Mouse (Mus musculus) frontal cortex, postnatal 25 days (tissue): ENCODE results near the gene 1600015I10Rik.
A peak's percentile ranks its signal among the peaks of the same experiment; 100 is the strongest.
"Not testable (repeated sequence)": the region's sequence is repeated elsewhere in the genome, so short reads cannot be mapped to it uniquely, and the experiment has no call there.

Source experiments
- DNase-seq, 2 experiments: peaks; one replicate each; pipeline ENCODE4 v3.0.0; 2022; ENCODE audit warnings: low spot score in 2 of 2

Gene 1600015I10Rik

DNA sequence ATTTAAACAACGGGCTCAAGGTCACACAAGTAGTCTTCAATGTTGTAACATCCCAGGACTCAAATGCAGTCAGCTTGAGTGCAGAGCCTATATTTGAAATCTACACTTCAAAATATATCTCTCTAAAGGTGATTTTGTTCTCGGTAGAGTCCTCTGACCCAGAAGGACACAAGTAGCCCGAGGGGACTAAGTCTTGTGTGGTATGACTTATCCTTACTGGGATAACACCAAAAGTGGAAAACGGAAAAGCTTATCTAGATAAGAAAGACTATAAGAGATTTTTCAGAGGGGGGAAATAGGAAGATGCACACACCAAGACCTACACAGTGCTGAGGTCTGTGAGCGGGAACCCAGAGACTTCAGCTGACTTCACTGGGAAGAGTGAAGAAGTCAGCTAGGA is at the start of gene 1600015I10Rik:
1600015I10Rik (plus strand) TSS at position 301 of the 400 bp plus-strand sequence.
- no peak for DNase-seq

DNA sequence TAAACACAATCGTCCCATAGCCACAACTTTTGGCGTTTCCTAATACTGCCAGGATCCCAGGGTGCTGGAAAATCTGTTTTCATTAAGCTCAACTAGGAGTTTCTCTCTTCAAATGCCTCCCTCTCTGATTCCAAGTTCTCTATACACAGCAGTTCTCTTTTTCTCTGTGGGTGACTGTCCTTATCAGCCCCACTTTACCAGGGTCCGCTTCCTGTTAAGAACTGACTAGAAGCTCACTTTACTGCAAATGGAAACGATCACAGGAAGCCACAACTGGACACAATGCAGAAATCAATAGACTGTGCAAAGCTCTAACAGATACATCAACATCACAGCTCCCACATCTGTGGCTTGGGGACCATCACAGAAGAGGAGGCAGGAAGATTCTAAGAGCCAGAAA is 35.5 kb upstream of the 1600015I10Rik start:
- no peak for DNase-seq

DNA sequence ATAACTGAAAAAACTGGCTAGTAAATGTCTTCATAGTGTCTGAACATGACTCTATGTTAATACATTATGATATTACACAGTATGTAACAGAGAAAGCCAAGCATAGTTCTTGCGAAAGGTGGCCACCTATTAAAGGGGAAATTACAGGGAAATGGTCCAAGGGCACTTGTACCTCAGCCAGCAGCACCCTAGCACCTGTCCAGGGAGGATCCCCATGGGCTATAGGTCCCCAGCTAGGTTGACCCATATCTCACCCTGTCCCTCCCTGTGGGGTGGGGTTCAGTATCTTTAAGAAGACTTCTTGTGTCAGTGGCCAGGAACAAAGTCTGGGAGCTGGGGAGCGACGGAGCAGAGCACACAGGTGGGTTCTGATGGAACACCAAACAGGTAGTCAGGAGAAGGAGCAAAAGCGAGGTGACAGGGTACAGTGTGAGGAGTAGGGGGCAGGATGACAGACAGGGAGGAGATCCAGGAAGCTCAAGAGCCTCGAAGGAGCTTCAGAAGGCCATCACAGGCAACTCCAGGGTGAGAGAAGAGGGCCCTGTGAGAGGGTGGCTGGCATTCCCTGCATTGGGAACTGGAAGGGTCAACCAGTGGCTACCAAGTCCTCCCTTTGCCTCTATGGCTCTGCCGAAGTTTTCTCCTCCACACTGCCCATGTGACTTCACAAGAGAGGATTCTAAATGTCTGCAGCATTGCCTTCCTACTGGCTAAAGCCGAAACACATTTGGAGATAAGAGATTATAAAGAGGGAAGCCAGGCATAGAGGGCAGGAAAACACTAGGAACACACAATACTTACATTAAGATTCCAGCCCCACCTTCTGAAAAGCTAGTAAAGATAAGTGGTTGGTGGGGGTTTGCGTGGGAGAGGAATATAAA is 34.5 kb upstream of the 1600015I10Rik start:
- DNase-seq: no peak

DNA sequence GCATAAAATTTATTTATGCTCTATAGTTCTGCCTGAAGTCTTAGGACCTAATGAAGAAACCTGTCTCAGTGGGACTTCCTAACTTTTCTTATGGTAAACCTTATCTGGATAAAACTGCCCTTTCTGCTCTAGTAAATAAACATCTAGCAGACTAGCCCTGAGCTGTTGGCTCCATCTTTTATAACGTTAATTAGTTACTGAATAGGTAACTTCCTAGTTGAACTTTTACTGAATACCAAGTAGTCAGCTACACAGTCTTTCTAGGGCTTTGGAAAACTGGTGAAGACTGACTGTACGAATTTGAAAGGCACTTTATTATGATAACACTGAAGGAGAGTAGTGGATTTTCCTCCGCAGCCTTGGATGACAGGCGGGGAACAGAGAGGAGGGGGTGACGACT is 33.8 kb upstream of the 1600015I10Rik start:
- no peak for DNase-seq

DNA sequence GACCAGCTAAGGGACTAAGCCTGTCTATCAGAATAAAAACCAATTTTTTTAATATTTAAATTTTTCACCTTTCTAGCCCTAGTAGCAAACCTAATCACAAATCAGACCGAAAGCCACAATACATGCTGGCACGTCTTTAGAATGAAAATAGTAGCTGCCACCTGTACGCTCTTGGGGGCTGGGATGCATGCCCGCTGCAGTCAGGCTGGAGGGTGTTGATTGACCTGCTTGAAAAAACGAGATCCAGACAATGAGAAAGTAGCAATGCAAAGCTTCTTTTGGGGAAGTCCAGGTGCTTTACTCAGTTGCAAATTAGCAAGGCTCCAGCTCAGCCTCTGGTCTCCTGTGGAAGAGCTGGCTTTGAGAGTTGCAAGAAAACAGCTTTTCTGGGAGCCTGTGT is 32.7 kb upstream of the 1600015I10Rik start:
- no peak for DNase-seq

DNA sequence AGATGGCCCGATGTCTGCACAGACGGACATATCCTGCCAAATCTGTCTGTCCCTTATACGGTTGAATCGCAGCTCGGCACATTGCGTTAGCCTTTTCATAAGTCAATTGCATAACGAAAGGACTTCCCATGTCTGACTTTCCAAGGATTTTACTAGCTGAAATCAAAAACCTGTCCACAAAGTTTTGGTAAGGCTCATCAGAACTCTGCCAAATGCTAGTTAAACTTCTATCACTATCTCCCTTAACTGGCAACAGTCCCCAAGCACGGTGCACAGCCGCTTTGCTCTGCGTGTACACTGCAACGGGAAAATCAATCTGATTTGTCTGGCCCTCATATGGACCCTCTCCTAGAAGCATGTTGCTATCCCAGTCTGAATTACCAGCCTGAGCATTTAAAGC is 28.4 kb upstream of the 1600015I10Rik start:
- DNase-seq: not testable (repeated sequence)

DNA sequence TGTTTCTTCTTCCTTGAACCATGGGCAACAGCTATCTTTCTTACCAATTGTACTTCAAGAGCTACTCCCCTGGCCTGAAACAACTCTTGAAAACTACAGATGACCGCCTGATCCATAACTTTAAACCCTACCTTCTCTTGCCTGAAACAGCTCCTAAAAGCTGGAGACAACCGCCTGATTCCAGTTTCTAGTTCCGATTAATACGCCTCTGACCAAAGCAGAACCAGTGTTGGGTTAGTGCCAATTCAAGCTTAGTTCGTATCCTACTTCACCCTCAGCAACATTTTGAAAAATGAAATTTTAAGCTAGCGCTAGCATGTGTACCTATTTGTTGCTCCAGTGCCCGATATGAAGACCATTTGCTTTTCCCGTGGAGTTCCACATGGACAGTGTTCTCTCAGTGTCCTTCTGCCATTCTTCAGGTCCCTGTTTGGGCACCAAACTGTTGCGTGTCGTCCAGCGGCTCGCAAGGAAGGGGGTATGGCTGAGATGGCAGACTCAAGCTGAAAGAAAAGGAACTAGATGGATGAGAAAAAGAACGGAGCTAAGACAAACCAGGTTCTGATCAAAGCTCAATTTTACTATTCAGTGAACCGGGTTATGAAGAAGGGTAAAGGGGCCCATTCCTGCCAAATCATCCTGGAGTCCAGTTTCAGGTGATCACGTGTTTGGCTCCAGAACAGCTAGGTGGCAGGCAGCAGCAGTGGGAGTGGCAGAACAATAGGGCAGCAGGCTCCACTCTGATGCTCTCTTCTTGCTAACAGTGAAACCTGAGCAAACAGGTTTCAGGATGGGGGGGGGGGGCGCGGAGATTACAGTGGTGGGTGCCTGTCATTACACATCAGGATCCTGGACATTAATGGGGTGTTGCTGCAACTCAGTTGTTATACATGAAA is 26.9 kb upstream of the 1600015I10Rik start:
- no peak for DNase-seq

DNA sequence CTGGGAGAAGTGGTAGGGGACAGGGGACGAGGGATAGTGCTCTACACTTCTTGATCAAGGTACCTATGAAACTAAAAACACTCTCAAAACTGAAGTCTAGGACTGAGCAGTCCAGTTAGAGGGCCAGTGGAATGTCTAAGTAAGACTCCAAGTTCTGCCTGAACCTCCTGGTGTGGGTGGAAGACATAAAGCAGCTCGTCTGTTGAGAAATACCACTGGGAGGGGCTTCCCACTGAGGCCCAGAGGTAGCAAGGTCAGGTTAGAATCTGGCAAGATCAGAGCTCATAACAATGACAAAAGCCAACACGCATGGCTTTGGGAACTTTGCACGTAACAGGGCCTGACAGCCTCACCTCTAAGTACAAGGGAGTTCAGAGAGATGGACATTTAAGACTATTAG is 26.3 kb upstream of the 1600015I10Rik start:
- no peak for DNase-seq

DNA sequence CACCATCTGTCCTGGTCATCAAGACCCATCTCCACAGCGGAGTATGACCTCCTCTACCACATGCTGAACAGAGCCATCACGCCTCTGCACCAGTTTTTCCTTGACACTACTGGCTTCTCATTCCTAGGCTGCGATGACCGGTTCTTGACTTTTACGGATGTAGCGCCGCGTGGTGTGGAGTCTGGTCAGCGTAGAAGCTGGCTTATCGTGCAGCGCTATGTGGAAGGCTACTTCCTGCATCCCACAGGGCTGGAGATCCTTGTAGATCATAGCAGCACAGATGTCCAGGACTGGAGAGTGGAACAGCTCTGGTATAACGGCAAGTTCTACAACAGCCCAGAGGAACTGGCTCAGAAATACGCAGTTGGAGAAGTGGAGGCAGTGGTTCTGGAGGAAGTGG is 24.1 kb upstream of the 1600015I10Rik start:
- DNase-seq: no peak

DNA sequence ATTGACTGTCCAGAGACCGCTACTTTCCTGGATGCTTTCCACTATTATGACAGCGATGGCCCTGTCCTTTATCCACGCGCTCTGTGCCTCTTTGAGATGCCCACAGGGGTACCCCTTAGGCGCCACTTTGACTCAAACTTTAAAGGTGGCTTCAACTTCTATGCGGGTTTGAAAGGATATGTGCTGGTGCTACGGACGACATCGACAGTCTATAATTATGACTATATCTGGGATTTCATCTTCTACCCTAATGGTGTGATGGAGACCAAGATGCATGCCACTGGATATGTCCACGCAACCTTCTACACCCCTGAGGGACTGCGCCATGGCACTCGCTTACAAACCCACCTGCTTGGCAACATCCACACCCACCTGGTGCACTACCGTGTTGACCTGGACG is 23.3 kb upstream of the 1600015I10Rik start:
- no peak for DNase-seq

DNA sequence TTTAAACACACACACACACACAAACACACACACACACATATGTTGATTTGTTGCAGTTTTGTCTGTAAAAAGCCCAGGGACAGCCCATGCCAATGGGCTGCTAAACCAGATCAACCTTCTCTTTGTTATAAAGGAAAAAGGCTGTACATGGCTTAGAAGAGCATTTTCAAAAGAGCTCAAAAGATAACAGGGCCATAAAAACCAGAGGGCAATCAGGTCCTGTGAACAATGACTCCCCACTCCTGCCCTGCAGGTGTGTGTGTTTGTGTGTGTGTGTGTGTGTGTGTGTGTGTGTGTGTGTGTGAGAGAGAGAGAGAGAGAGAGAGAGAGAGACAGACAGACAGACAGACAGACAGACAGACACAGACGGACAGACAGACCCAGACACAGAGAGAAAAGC is 20.5 kb upstream of the 1600015I10Rik start:
- DNase-seq: no peak

DNA sequence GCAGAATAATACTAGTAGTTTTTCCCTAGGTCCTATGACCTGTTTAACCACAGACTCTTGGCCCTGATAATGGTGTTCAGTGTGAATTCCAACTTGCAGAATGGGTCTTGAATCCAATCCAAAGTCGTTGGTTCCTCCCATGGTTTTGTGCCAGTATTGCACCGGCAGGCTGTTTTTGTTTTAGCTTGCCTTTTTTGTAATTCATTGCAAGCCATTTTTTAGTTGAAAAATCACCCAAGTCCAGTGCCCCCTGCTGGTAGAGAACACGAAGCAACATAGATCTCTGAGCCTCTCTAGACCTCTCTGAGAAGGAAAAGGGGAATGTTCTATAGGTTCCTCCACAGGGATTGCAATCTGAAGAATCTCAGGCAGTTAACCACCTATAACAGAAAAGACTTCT is 17.7 kb upstream of the 1600015I10Rik start:
- DNase-seq: no peak

DNA sequence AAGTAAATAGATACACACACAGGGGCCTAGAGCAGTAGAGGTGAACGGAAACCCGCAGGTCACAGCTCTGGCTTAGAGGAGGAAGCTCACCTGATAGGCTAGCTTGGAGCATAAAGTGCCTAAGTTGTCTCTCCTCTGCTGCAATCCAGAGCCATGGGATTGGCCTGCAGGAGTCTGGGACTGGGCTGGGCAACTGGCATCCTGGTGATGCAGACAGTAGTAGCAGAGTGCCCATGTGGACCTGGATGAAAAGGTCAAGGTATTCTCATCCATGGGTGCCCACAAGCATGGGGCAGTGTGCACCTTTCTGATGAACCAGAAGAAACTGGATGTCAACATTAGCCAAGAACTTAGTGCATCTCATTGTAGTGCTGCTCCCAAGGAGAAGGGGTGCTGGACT is 16.1 kb upstream of the 1600015I10Rik start:
- no peak for DNase-seq

DNA sequence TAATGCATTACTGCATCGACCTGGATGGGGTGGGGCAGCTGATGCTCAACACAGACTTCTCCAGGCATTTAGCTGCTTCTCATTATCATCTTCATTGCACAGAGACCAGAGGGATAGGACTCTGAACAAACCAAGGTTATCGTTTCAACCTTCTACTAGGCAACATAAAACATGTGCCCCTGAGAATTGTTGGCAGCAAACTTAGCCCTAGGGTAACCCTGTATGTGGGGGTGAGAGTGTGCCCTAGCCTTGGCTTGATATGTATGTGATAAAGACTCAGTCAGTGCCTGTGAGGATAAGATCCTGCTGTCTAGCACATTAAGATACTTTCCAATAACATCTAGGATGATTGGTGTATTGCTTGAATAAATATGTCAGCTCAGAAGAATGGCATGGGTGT is 19.9 kb downstream of the 1600015I10Rik start:
- no peak for DNase-seq

DNA sequence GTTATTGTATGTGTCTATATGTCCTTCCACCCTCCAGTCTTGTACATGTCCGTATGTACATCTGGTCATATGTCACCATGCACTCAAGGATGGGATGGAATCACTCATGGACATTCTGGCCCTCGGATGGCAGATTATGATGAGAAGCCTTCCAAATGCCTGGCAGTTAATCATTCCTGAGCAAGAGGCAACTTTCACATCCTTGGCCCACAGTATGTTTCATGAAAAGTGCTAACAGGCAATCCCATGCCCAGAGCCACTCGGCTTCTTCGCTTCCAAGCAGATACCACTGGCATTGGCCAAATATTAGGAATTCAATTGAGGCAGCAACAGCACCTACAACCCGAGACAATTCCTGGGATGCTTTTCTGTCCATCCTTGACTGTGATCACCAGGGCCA is 21.0 kb downstream of the 1600015I10Rik start:
- no peak for DNase-seq

DNA sequence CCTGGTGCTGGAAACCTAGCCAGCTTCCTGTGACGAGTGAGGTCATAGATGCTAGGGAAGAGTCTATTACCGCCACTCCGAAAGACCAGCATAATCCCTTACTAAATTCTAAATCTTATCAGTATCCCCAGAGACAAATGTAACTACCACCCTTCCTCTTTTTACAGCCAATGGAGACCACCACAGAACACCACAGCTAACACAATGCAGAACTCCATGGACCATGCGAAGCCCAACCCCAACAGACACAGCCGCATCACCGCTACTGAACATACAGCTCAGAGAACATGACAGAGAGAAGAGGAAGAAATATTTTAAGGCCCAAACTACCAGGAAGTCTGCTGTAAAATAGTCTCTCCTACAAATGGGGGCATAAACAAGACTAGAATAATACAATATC is 21.9 kb downstream of the 1600015I10Rik start:
- DNase-seq: no peak

DNA sequence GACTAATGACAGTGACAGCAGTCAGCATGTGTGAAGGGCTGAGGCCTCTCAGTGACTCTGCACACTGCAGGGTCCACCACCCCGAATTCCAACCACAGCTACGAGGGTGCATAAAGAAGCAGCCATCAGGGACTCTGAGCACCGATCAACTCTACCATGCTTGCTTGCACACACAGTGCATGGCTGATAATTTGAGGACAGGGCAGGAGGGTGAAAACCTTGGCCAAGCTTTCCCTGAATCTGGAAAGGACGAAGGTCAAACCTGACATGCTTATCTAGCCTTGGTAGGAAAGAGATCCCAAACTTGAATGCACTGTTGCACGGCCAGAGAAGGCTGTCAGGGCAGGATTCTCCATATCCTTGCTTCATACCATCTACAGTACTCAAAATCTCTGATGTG is 23.5 kb downstream of the 1600015I10Rik start:
- DNase-seq: no peak

DNA sequence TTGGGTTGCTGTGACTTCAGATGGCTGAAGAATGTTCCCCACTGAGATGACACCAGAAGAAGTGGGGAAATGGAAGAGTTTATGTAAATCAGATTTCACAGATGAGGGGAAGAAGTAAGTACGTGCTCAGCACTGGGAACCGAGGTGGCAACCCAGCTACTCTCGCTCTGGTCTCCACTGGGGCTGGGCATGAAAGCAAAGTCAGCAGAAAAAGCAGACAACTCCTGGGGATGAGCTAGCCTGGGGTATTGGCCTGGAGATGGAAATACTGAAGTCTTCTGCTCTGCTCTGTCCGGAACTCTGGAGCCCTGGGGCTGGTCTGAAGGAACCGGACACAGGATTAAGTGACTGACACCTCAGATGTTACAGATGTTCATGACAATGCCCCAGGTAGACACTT is 24.5 kb downstream of the 1600015I10Rik start:
- no peak for DNase-seq

DNA sequence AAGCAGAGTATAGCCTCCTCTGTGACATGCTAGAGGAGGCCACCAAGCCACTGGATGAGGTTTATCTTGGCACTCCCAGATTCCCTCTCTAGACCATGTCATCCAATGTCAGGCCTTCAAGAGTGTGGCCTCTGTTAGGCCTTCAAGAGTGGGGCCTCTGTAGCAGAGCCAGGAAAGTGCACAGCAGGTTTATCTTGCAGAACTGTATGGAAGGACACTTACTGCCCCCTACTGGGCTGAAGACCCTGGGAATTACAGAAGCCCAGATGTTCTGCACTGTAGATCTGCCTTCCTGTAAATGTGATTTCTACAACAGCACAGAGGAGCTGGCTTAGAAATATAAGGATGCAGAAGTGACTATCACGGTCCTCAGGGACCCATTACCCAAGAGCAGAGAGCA is 25.3 kb downstream of the 1600015I10Rik start:
- peak; percentile 23 to 48 for DNase-seq

DNA sequence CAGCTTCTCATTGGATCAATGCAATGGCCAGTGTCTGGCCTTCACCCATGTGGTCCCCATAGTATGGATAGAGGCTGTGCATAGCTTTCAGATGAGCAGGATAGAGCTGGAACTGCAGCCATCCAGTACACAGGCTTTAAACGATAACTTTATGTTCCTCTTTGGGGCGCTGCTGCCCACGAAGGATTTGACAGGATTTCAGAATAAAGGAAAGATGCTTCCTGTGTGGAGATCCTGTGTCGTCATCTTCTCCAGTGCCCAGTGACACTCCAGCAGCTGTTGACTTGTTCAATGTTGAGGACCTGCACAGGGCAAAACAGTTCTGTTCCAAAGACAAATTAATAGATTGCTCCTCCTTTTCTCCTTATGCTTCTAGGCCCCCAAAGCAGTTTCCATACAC is 27.1 kb downstream of the 1600015I10Rik start:
- no peak for DNase-seq

DNA sequence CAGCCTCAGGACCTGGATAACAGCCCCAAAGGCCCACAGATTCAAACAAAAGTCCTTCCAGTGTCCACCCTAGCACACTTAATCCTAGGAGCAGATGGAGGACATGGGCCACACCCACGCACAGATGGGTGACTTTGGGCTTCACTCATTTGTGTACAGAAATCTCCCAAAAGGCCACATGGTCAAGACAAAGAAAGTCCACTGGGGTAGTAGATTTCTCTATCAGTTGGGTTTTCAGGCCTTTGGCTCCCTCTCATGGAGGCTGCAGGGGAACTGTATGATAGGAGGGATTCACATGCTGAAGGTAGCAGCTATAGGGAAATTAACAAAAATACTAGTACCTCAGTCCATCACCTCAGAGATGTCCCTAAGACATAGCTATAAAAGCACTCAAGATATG is 28.4 kb downstream of the 1600015I10Rik start:
- DNase-seq: no peak

DNA sequence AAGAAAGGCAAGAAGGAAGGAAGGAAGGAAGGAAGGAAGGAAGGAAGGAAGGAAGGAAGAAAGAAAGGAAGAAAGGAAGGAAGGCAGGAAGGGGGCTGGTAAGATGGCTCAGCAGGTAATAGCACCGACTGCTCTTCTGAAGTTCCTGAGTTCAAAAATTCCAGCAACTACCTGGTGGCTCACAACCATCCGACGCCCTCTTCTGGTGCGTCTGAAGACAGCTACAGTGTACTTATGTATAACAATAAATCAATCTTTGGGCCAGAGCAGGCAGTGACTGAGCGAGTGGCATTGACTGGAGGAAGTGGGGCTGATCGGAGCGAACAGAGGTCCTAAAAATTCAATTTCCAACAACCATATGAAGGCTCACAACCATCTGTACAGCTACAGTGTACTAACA is 29.5 kb downstream of the 1600015I10Rik start:
- not testable (repeated sequence) for DNase-seq

DNA sequence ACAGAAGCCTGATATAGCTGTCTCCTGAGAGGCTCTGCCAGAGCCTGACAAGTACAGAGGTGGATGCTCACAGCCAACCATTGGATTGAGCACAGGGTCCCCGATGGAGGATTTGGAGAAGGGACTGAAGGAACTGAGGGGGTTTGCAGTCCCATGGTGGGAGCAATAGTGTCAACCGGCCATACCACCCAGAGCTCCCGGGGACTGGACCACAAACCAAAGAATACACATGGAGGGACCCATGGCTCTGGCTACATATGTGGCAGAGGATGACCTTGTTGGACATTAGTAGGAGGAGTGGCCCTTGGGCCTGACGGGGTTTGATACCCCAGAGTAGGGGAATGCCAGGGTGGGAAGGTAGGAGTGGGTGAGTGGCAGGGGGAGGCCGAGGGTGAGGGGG is 37.0 kb downstream of the 1600015I10Rik start:
- DNase-seq: not testable (repeated sequence)
